Mouse (Mus musculus): ENCODE data around the gene Usp50.
A peak's percentile ranks its signal among the peaks of the same experiment; 100 is the strongest.

The Usp50 gene

GRCm38 (mm10) chr2:126783370-126783769 is at the start of gene Usp50:
TSS of gene Usp50 (minus strand) at chr2:126783470.
- DNase-seq: no peak

GRCm38 (mm10) chr2:126817414-126817813 is 34.1 kb upstream of the Usp50 start:
- no peak for DNase-seq

GRCm38 (mm10) chr2:126816644-126817347 is 33.5 kb upstream of the Usp50 start:
- no peak for DNase-seq

- no peak for DNase-seq
These were observed 32.6 kb upstream of the Usp50 start for GRCm38 (mm10) chr2:126815822-126816221.

GRCm38 (mm10) chr2:126801980-126802379 is 18.7 kb upstream of the Usp50 start:
- DNase-seq: no peak

- DNase-seq: no peak
These were observed 15.2 kb upstream of the Usp50 start for GRCm38 (mm10) chr2:126798455-126798854.

- DNase-seq: no peak
These were observed 12.4 kb upstream of the Usp50 start for GRCm38 (mm10) chr2:126795708-126796107.

GRCm38 (mm10) chr2:126792611-126793010 is 9.3 kb upstream of the Usp50 start:
- no peak for DNase-seq

GRCm38 (mm10) chr2:126787721-126788342 is 4.6 kb upstream of the Usp50 start:
- no peak for DNase-seq

GRCm38 (mm10) chr2:126782433-126782832 is 837 bp downstream of the Usp50 start:
- DNase-seq: peak; percentile 52

GRCm38 (mm10) chr2:126781478-126781877 is 1.8 kb downstream of the Usp50 start:
- no peak for DNase-seq

- DNase-seq: no peak
These were observed 3.0 kb downstream of the Usp50 start for GRCm38 (mm10) chr2:126780286-126780685.

GRCm38 (mm10) chr2:126778806-126779205 is 4.5 kb downstream of the Usp50 start:
- DNase-seq: no peak

- DNase-seq: no peak
These were observed 6.9 kb downstream of the Usp50 start for GRCm38 (mm10) chr2:126776416-126776815.

- DNase-seq: no peak
These were observed 7.3 kb downstream of the Usp50 start for GRCm38 (mm10) chr2:126775951-126776350.

- no peak for DNase-seq
These were observed 11.1 kb downstream of the Usp50 start for GRCm38 (mm10) chr2:126772217-126772616.

- no peak for DNase-seq
These were observed 13.7 kb downstream of the Usp50 start for GRCm38 (mm10) chr2:126769431-126770181.

GRCm38 (mm10) chr2:126768194-126768593 is 15.1 kb downstream of the Usp50 start:
- no peak for DNase-seq

- no peak for DNase-seq
These were observed 15.7 kb downstream of the Usp50 start for GRCm38 (mm10) chr2:126767599-126767998.

- peak; percentile 48 for DNase-seq
These were observed 17.2 kb downstream of the Usp50 start for GRCm38 (mm10) chr2:126765867-126766582.

GRCm38 (mm10) chr2:126759351-126759750 is 23.9 kb downstream of the Usp50 start:
- DNase-seq: no peak

- no peak for DNase-seq
These were observed 27.6 kb downstream of the Usp50 start for GRCm38 (mm10) chr2:126755664-126756063.

- DNase-seq: no peak
These were observed 39.9 kb downstream of the Usp50 start for GRCm38 (mm10) chr2:126743389-126743788.

Measured in retina, postnatal 1 day (tissue).